Mouse (Mus musculus): Measurements from ENCODE around the gene Dtx3.

- TF ChIP-seq CTCF (IDR thresholded peaks at IDR 0.05; ENCODE audit: insufficient read depth, low read depth, low read length), result no peak
- TF ChIP-seq POLR2A (IDR thresholded peaks at IDR 0.05; ENCODE audit: insufficient read depth, low read depth, low read length), result no peak
Observed at GRCm38 (mm10) chr10:127176228-127176627, 19.3 kb downstream of the Dtx3 start.

Data from olfactory bulb, adult 2 months (tissue).